Mouse (Mus musculus): ENCODE measurements around the gene Ubap2l.

DNA sequence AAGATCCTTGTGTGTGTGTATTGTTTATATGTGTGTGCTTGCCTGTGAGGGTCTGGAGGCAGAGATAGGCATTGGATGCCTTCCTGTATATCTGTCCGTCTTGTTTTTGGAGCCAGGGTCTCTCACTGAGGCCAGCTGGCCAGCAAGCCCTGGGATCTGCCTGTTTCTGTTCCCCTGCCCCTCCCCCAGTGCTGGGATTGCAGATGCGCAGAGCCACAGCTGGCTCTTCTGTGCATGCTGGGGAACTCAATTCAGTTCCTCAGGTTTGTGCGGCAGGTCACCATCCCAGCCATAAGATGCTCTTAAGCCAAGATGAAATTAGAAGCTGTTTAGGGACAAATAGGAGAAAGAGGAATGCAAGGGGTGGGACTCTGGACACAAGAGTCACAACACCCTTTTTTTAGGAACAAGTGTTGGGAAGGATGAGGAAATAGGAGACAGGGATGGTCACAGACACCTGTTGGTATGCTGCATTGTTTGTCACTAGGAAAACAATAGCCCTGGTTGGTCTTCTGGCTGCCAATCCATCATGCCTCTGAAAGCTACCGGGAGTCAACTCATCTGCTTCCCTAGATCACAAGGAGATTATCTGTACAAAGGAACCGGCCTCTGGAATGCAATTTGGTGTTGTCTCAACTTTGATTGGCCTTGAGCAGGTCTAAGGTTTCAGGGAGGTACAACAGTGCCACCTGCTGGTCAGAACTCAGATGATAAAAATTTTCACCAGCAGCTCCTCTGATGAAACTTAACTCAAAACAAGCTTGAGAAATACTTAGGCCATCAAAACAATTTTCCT lies 24.7 kb upstream of the Ubap2l start:
- TF ChIP-seq CTCF (IDR thresholded peaks at IDR 0.05; ENCODE audit: low read depth) (peak; percentile 86), EP300 (IDR thresholded peaks at IDR 0.05; ENCODE audit: low read depth) (no peak)
